Mouse (Mus musculus) midbrain, embryonic 14.5 days (tissue): ENCODE data around the gene Cdh18. TPM values are rescaled to one million over a fixed set of nuclear protein-coding genes. Genes with fewer than 3 reads are reported as not detected.
A peak's percentile ranks its signal among the peaks of the same experiment; 100 is the strongest.

Experiments used
- ATAC-seq: fragments of 200-750 bp; cut with Nextera tagmentation; 2 replicates; pipeline ENCODE4 v1.8.0; 2017; ENCODE audit warnings: moderate number of reproducible peaks, moderate library complexity; ENCODE audit not compliant: low FRiP score, low TSS enrichment
- DNase-seq: peaks from one replicate; pipeline ENCODE4 v3.0.0-alpha.2; 2015
- H3K27ac ChIP-seq: fragments of 300-500 bp; sonication (generic); replicated peaks from 2 replicates; pipeline ENCODE4 v1.5.1; 2014; ENCODE audit warnings: mild to moderate bottlenecking, low read depth, low read length, moderate library complexity
- H3K27me3 ChIP-seq: fragments of 300-500 bp; sonication (generic); 2 replicates; pipeline ENCODE4 v1.6.1; 2014; ENCODE audit warnings: low read length, control low read depth, mixed read lengths; ENCODE audit not compliant: control insufficient read depth, insufficient read depth
- H3K36me3 ChIP-seq: fragments of 300-500 bp; sonication (generic); 2 replicates; pipeline ENCODE4 v1.6.1; 2014; ENCODE audit warnings: low read length, control low read depth; ENCODE audit not compliant: control insufficient read depth, insufficient read depth
- H3K4me1 ChIP-seq: fragments of 300-500 bp; sonication (generic); 2 replicates; pipeline ENCODE4 v1.6.1; 2014; ENCODE audit warnings: mild to moderate bottlenecking, antibody characterized with exemption, low read length, control low read depth; ENCODE audit not compliant: control insufficient read depth, insufficient read depth
- H3K4me2 ChIP-seq: fragments of 300-500 bp; sonication (generic); 2 replicates; pipeline ENCODE4 v1.6.1; 2014; ENCODE audit warnings: mild to moderate bottlenecking, low read length, moderate library complexity
- H3K4me3 ChIP-seq: fragments of 300-500 bp; sonication (generic); replicated peaks from 2 replicates; pipeline ENCODE4 v1.5.1; 2014; ENCODE audit warnings: low read depth, low read length
- H3K9ac ChIP-seq: fragments of 300-500 bp; sonication (generic); replicated peaks from 2 replicates; pipeline ENCODE4 v1.6.1; 2014; ENCODE audit warnings: mild to moderate bottlenecking, low read length, moderate library complexity
- H3K9me3 ChIP-seq: fragments of 300-500 bp; sonication (generic); 2 replicates; pipeline ENCODE4 v1.6.1; 2016; ENCODE audit warnings: low read length, control low read depth, mixed read lengths; ENCODE audit not compliant: control insufficient read depth
- WGBS: fragments of 180-500 bp; shearing (Covaris S2); extraction: QIAGEN DNeasy Blood & Tissue Kit; methylation state at CpG from one replicate; pipeline ENCODE4 v1.1.7; 2014; 5-methylcytosine and 5-hydroxymethylcytosine counted together
- polyA plus RNA-seq: library from polyadenylated mRNA; unstranded; fragments of >200 nt; fragmentation: Nextera tagmentation; extraction: Ambion mirVana; gene quantifications from 2 replicates; pipeline ENCODE4 v1.2.1, GENCODE M21; 2014

The Cdh18 gene
- polyA plus RNA-seq, 1 experiment from 2014 or later, result 8.9 TPM

GRCm38 (mm10) chr15:23164869-23165268, 616.0 kb downstream of the Cdh18 start:
- ATAC-seq, result no peak
- Histone ChIP-seq H3K27me3 (no peaks in the 10 kb centered on the region), H3K36me3 (no peaks in the 10 kb centered on the region), H3K4me1 (no peaks in the 10 kb centered on the region), H3K9me3 (no peaks in the 10 kb centered on the region), H3K4me3 (no peak overlapping the region), H3K4me2 (no peak overlapping the region), H3K27ac (no peak overlapping the region), H3K9ac (no peak overlapping the region)
- 93% methylated on average over 4 of the region's 4 CpGs for WGBS
- DNase-seq, result no peak

GRCm38 (mm10) chr15:23174623-23175022, 625.8 kb downstream of the Cdh18 start:
- Histone ChIP-seq H3K4me3 (no peak overlapping the region), H3K4me1 (no peaks in the 10 kb centered on the region), H3K27me3 (no peaks in the 10 kb centered on the region), H3K9ac (no peak overlapping the region), H3K9me3 (no peaks in the 10 kb centered on the region), H3K36me3 (no peaks in the 10 kb centered on the region), H3K27ac (no peak overlapping the region), H3K4me2 (no peak overlapping the region)
- WGBS, result 77% methylated on average over 5 of the region's 5 CpGs
- DNase-seq (no peak), ATAC-seq (no peak)

- no peak overlapping the region for H3K9ac ChIP-seq
- H3K36me3 ChIP-seq, result no peaks in the 10 kb centered on the region
- H3K4me1 ChIP-seq, result no peaks in the 10 kb centered on the region
- H3K4me2 ChIP-seq, result no peak overlapping the region
- DNase-seq, result no peak
- H3K27me3 ChIP-seq, result no peaks in the 10 kb centered on the region
- WGBS, result 94% methylated on average over 3 of the region's 3 CpGs
- no peaks in the 10 kb centered on the region for H3K9me3 ChIP-seq
- no peak overlapping the region for H3K4me3 ChIP-seq
- H3K27ac ChIP-seq, result no peak overlapping the region
- no peak for ATAC-seq
Measured at GRCm38 (mm10) chr15:23212068-23212467, 663.2 kb downstream of the Cdh18 start.

- Histone ChIP-seq H3K4me3 (no peak overlapping the region), H3K9ac (no peak overlapping the region), H3K36me3 (no peaks in the 10 kb centered on the region), H3K9me3 (no peaks in the 10 kb centered on the region), H3K27ac (no peak overlapping the region), H3K4me2 (no peak overlapping the region), H3K4me1 (no peaks in the 10 kb centered on the region), H3K27me3 (no peaks in the 10 kb centered on the region)
- WGBS, result 76% methylated on average over 2 of the region's 2 CpGs
- DNase-seq (peak; percentile 2), ATAC-seq (no peak)
Measured at GRCm38 (mm10) chr15:23230616-23231015, 681.8 kb downstream of the Cdh18 start.

- H3K9me3 ChIP-seq, result no peaks in the 10 kb centered on the region
- H3K4me1 ChIP-seq, result no peaks in the 10 kb centered on the region
- WGBS, result 20% methylated on average over 5 of the region's 5 CpGs
- no peaks in the 10 kb centered on the region for H3K27me3 ChIP-seq
- no peak overlapping the region for H3K27ac ChIP-seq
- H3K9ac ChIP-seq, result no peak overlapping the region
- DNase-seq (peak; percentile 53), ATAC-seq (peak; percentile 27; the same call in 1 of the 2 replicates)
- no peak overlapping the region for H3K4me2 ChIP-seq
- no peak overlapping the region for H3K4me3 ChIP-seq
- no peaks in the 10 kb centered on the region for H3K36me3 ChIP-seq
Measured at GRCm38 (mm10) chr15:23257751-23258440, 709.1 kb downstream of the Cdh18 start.

GRCm38 (mm10) chr15:23278421-23278820, 729.6 kb downstream of the Cdh18 start:
- H3K9ac ChIP-seq, result no peak overlapping the region
- H3K4me2 ChIP-seq, result no peak overlapping the region
- H3K36me3 ChIP-seq, result no peaks in the 10 kb centered on the region
- peak; percentile 4 for DNase-seq
- no peaks in the 10 kb centered on the region for H3K9me3 ChIP-seq
- WGBS, result 64% methylated on average over 4 of the region's 4 CpGs
- H3K27me3 ChIP-seq, result no peaks in the 10 kb centered on the region
- ATAC-seq, result no peak
- H3K4me3 ChIP-seq, result no peak overlapping the region
- no peaks in the 10 kb centered on the region for H3K4me1 ChIP-seq
- no peak overlapping the region for H3K27ac ChIP-seq

- no peak for DNase-seq
- no peaks in the 10 kb centered on the region for H3K9me3 ChIP-seq
- no peaks in the 10 kb centered on the region for H3K27me3 ChIP-seq
- WGBS, result 69% methylated on average over 1 of the region's 1 CpGs
- H3K4me1 ChIP-seq, result no peaks in the 10 kb centered on the region
- H3K9ac ChIP-seq, result no peak overlapping the region
- H3K27ac ChIP-seq, result no peak overlapping the region
- H3K4me2 ChIP-seq, result no peak overlapping the region
- H3K36me3 ChIP-seq, result no peaks in the 10 kb centered on the region
- no peak for ATAC-seq
- H3K4me3 ChIP-seq, result no peak overlapping the region
Measured at GRCm38 (mm10) chr15:23305018-23305417, 756.2 kb downstream of the Cdh18 start.

GRCm38 (mm10) chr15:23316766-23317165, 767.9 kb downstream of the Cdh18 start:
- no peak overlapping the region for H3K4me3 ChIP-seq
- H3K4me1 ChIP-seq, result no peaks in the 10 kb centered on the region
- no peak for DNase-seq
- no peak for ATAC-seq
- H3K9me3 ChIP-seq, result no peaks in the 10 kb centered on the region
- no peaks in the 10 kb centered on the region for H3K27me3 ChIP-seq
- WGBS, result 89% methylated on average over 3 of the region's 3 CpGs
- no peak overlapping the region for H3K27ac ChIP-seq
- no peak overlapping the region for H3K9ac ChIP-seq
- no peak overlapping the region for H3K4me2 ChIP-seq
- no peaks in the 10 kb centered on the region for H3K36me3 ChIP-seq

GRCm38 (mm10) chr15:23317409-23317808, 768.6 kb downstream of the Cdh18 start:
- ATAC-seq, result no peak
- Histone ChIP-seq H3K4me3 (no peak overlapping the region), H3K4me2 (no peak overlapping the region), H3K27me3 (no peaks in the 10 kb centered on the region), H3K36me3 (no peaks in the 10 kb centered on the region), H3K9me3 (no peaks in the 10 kb centered on the region), H3K4me1 (no peaks in the 10 kb centered on the region), H3K27ac (no peak overlapping the region), H3K9ac (no peak overlapping the region)
- DNase-seq, result no peak
